Mouse (Mus musculus) hindbrain, embryonic 14.5 days (tissue): ENCODE data around the gene Zbtb43. TPM values are rescaled to one million over a fixed set of nuclear protein-coding genes. Genes with fewer than 3 reads are reported as not detected.

Source experiments
- ATAC-seq: fragments of 200-750 bp; cut with Nextera tagmentation; 2 replicates; pipeline ENCODE4 v1.8.0; 2017; ENCODE audit warnings: moderate number of reproducible peaks, mild to moderate bottlenecking, moderate TSS enrichment, moderate library complexity; ENCODE audit not compliant: low FRiP score
- DNase-seq: peaks from one replicate; pipeline ENCODE4 v3.0.0-alpha.2; 2015; ENCODE audit warnings: low spot score
- H3K27ac ChIP-seq: fragments of 300-500 bp; sonication (generic); 2 replicates; pipeline ENCODE4 v1.5.1; 2014; ENCODE audit warnings: mild to moderate bottlenecking, moderate library complexity
- H3K27me3 ChIP-seq: fragments of 300-500 bp; sonication (generic); 2 replicates; pipeline ENCODE4 v1.6.1; 2014; ENCODE audit warnings: mild to moderate bottlenecking, low read length, mixed read lengths; ENCODE audit not compliant: control insufficient read depth, insufficient read depth
- H3K36me3 ChIP-seq: fragments of 300-500 bp; sonication (generic); replicated peaks from 2 replicates; pipeline ENCODE4 v1.6.1; 2014; ENCODE audit not compliant: control insufficient read depth, insufficient read depth
- H3K4me1 ChIP-seq: fragments of 300-500 bp; sonication (generic); replicated peaks from 2 replicates; pipeline ENCODE4 v1.6.1; 2014; ENCODE audit warnings: antibody characterized with exemption, low read length, mixed read lengths; ENCODE audit not compliant: control insufficient read depth, insufficient read depth
- H3K4me2 ChIP-seq: fragments of 300-500 bp; sonication (generic); replicated peaks from 2 replicates; pipeline ENCODE4 v1.6.1; 2014; ENCODE audit warnings: mild to moderate bottlenecking, moderate library complexity
- H3K4me3 ChIP-seq: fragments of 300-500 bp; sonication (generic); replicated peaks from 2 replicates; pipeline ENCODE4 v1.5.1; 2014; ENCODE audit warnings: mild to moderate bottlenecking, low read length
- H3K9ac ChIP-seq: fragments of 300-500 bp; sonication (generic); 2 replicates; pipeline ENCODE4 v1.6.1; 2014
- H3K9me3 ChIP-seq: fragments of 300-500 bp; sonication (generic); 2 replicates; pipeline ENCODE4 v1.6.1; 2016; ENCODE audit warnings: low read length; ENCODE audit not compliant: control insufficient read depth
- WGBS: fragments of 180-500 bp; shearing (Covaris S2); extraction: QIAGEN DNeasy Blood & Tissue Kit; methylation state at CpG from one replicate; pipeline ENCODE4 v1.1.7; 2014; 5-methylcytosine and 5-hydroxymethylcytosine counted together
- polyA plus RNA-seq: library from polyadenylated mRNA; unstranded; fragments of >200 nt; fragmentation: Nextera tagmentation; extraction: Ambion mirVana; gene quantifications from 2 replicates; pipeline ENCODE4 v1.2.1, GENCODE M21; 2014

Zbtb43 gene
- polyA plus RNA-seq, 1 experiment from 2014 or later, result 30.5 TPM

DNA sequence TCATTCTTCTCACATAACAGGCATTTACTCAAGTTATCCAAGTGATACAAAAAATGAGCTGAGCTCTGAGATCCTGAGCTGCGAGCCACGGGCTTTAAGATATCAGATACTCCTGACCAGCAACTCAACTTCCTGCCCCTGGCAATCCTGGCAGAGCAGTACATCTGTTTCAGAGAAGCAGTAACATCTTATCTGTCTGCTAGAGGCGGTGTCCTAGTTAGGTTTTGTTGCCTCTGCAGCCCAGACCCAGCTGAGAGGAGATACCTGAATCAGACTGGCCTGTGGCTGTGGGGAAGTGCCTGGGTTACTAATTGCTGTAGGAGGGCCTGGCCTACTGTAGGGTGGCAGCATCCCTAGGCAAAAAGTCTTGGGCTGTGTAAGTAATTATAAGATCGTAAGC, 8.7 kb downstream of the Zbtb43 start:
- ATAC-seq (no peak), DNase-seq (no peak)
- Histone ChIP-seq H3K4me2 (no peak overlapping the region), H3K36me3 (peaks cover 73% of the 10 kb centered on the region), H3K9me3 (no peaks in the 10 kb centered on the region), H3K4me3 (no peak overlapping the region), H3K4me1 (no peaks in the 10 kb centered on the region), H3K27me3 (no peaks in the 10 kb centered on the region), H3K27ac (no peak overlapping the region), H3K9ac (no peak overlapping the region)
- WGBS, result 92% methylated on average over 4 of the region's 4 CpGs

DNA sequence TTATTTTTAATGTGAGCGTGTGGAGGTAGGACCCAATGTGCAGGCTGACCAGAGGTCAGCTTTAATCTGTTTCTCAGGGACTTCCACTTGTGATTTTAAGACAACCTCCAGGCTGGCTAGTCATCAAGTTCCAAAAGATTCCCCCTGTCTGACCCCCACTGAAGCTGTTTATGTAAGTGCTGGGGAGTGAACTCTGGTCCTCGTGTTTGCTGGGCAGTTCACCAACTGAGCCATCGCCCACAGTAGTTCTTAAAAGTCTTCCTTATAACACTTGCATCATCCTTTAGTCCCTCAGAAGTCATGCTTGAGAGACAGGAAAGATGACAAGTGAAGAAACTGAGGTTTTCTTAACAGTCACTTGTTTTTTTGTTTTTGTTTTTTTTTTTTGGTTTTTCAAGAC, 11.7 kb downstream of the Zbtb43 start:
- Histone ChIP-seq H3K36me3 (peaks cover 73% of the 10 kb centered on the region), H3K4me2 (no peak overlapping the region), H3K4me1 (no peaks in the 10 kb centered on the region), H3K27ac (no peak overlapping the region), H3K27me3 (no peaks in the 10 kb centered on the region), H3K4me3 (no peak overlapping the region), H3K9ac (no peak overlapping the region), H3K9me3 (no peaks in the 10 kb centered on the region)
- 90% methylated on average over 3 of the region's 3 CpGs for WGBS
- ATAC-seq (no peak), DNase-seq (no peak)

DNA sequence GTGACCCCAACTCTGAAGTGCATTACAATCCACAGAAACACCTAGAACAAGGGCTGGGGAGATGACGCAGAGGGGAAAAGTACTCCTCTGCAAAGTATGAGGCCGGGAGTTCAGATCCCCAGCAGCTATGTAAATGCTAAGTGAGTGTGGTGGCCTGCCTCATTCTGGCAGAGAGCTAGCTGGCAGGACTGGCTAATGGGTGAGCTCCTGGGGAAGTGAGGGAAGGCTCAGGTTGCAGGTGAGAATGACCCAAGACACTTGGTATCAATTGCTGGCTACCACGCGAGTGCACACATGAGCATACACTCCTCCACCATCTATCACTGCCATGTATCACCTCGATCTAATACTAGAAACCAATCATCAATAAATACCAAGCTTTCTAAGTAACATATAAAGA, 12.1 kb downstream of the Zbtb43 start:
- Histone ChIP-seq H3K9ac (no peak overlapping the region), H3K4me2 (no peak overlapping the region), H3K27ac (no peak overlapping the region), H3K27me3 (no peaks in the 10 kb centered on the region), H3K4me3 (no peak overlapping the region), H3K4me1 (no peaks in the 10 kb centered on the region), H3K36me3 (peaks cover 73% of the 10 kb centered on the region), H3K9me3 (no peaks in the 10 kb centered on the region)
- DNase-seq, result no peak
- 92% methylated on average over 5 of the region's 5 CpGs for WGBS
- no peak for ATAC-seq

DNA sequence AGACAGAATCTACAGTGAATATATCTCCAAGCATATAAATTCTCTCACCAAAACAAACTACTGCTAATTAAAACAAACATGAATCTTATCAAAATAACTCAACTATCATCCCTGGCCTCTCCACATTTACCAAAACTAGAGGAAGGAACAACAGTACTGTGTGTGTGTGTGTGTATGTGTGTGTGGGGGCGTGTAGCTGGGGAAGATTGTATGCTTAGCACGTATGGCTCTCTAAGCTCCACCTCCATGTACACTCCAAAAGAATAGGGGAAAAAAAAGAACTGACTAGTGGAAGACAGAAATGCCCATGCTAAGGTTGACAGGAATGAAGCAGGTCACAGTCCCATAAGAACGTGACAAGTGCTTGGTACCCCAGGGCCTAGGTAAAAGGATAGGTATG, 13.0 kb downstream of the Zbtb43 start:
- 80% methylated on average over 3 of the region's 3 CpGs for WGBS
- H3K4me2 ChIP-seq, result no peak overlapping the region
- no peaks in the 10 kb centered on the region for H3K27me3 ChIP-seq
- no peak overlapping the region for H3K9ac ChIP-seq
- H3K9me3 ChIP-seq, result no peaks in the 10 kb centered on the region
- H3K36me3 ChIP-seq, result peaks cover 75% of the 10 kb centered on the region
- ATAC-seq, result no peak
- no peak for DNase-seq
- H3K27ac ChIP-seq, result no peak overlapping the region
- H3K4me1 ChIP-seq, result no peaks in the 10 kb centered on the region
- no peak overlapping the region for H3K4me3 ChIP-seq

DNA sequence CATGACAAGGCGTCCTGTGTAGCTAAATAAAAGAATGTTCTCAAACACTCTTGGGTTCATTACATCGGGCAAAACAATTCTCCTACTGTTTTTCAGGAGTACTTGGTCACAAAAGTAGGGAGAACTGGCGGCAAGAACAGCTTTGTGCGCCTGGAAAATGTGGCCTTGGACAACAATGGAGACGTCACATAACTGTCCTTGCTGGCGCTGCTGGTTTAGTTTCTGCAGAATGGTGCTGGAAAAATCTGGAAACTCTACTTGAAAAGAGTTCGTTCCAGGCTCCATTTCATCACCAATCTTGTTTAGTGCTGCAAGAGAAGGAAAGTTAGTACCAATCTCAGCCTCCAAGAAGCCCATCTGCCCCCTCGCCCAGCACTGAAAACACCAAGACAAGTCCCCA, 13.5 kb downstream of the Zbtb43 start:
- Histone ChIP-seq H3K36me3 (peaks cover 79% of the 10 kb centered on the region), H3K4me2 (no peak overlapping the region), H3K4me3 (no peak overlapping the region), H3K27ac (no peak overlapping the region), H3K9ac (no peak overlapping the region), H3K27me3 (no peaks in the 10 kb centered on the region), H3K4me1 (no peaks in the 10 kb centered on the region), H3K9me3 (no peaks in the 10 kb centered on the region)
- WGBS, result 85% methylated on average over 8 of the region's 8 CpGs
- ATAC-seq (no peak), DNase-seq (no peak)

DNA sequence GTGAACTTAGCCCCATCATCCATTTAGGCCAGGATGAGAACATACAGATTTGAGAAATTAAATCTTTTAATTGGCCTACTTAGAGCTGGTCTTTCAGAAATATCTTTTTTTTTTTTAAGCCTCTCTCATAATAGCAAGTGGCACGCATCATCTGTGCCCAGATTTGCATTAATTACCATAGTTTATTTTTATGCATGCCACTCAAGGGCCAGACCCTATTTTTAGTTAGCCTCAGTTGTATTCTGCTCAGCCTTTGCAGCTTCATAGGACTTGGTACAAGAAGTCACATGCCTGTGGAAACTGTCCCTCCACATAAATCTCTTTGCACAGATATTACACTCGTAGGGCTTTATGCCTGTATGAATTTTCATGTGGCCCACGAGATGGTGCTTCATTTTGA, 14.9 kb downstream of the Zbtb43 start:
- no peaks in the 10 kb centered on the region for H3K4me1 ChIP-seq
- 74% methylated on average over 3 of the region's 3 CpGs for WGBS
- H3K27ac ChIP-seq, result no peak overlapping the region
- DNase-seq (no peak), ATAC-seq (no peak)
- peaks cover 84% of the 10 kb centered on the region for H3K36me3 ChIP-seq
- no peak overlapping the region for H3K9ac ChIP-seq
- H3K4me3 ChIP-seq, result no peak overlapping the region
- no peak overlapping the region for H3K4me2 ChIP-seq
- H3K27me3 ChIP-seq, result no peaks in the 10 kb centered on the region
- no peaks in the 10 kb centered on the region for H3K9me3 ChIP-seq

DNA sequence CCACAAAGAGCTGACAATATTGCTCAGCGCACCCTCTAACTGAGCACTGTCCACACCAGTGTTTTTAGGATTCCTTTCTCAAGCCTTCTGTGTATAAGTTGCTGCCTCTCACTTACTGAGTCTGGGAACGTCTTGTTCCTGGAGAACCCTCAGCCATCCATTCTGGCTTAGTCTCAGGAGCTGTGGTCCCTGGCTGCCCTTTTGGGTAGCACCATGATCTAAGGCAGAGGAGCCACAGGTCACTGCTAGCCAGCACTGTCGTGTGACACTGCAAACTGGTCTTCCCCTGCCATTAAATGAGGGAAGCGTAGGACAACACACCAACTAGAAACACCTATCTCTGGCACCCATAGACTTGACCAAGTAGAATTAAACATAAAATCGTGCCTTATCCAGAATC, 15.6 kb downstream of the Zbtb43 start:
- no peak overlapping the region for H3K4me2 ChIP-seq
- no peak overlapping the region for H3K9ac ChIP-seq
- peaks cover 81% of the 10 kb centered on the region for H3K36me3 ChIP-seq
- no peaks in the 10 kb centered on the region for H3K4me1 ChIP-seq
- no peak overlapping the region for H3K4me3 ChIP-seq
- ATAC-seq, result no peak
- DNase-seq, result no peak
- 94% methylated on average over 5 of the region's 5 CpGs for WGBS
- no peak overlapping the region for H3K27ac ChIP-seq
- no peaks in the 10 kb centered on the region for H3K9me3 ChIP-seq
- no peaks in the 10 kb centered on the region for H3K27me3 ChIP-seq

DNA sequence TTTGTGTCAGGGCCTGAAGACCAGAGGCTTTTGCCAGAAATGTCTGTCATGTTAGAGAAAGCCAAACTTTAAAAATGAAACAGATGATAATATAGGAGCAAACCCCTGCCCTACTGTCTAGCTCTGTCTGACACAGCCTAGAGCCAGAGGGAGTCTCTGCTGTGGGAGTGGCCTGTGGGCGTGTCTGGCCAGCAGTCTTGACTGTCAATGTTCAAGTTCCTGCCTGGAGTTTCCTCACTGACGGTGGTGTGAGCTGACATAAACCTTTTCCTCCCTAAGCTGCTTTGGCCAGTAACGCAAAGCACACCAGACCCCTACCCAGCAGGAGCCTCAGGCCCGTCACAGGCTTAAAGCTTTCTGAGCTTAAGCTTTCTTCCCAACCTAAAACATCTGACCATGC, 16.2 kb downstream of the Zbtb43 start:
- Histone ChIP-seq H3K4me2 (no peak overlapping the region), H3K4me1 (no peaks in the 10 kb centered on the region), H3K4me3 (no peak overlapping the region), H3K36me3 (peaks cover 81% of the 10 kb centered on the region), H3K27ac (no peak overlapping the region), H3K27me3 (no peaks in the 10 kb centered on the region), H3K9me3 (no peaks in the 10 kb centered on the region), H3K9ac (no peak overlapping the region)
- WGBS, result 63% methylated on average over 4 of the region's 4 CpGs
- DNase-seq (no peak), ATAC-seq (no peak)

DNA sequence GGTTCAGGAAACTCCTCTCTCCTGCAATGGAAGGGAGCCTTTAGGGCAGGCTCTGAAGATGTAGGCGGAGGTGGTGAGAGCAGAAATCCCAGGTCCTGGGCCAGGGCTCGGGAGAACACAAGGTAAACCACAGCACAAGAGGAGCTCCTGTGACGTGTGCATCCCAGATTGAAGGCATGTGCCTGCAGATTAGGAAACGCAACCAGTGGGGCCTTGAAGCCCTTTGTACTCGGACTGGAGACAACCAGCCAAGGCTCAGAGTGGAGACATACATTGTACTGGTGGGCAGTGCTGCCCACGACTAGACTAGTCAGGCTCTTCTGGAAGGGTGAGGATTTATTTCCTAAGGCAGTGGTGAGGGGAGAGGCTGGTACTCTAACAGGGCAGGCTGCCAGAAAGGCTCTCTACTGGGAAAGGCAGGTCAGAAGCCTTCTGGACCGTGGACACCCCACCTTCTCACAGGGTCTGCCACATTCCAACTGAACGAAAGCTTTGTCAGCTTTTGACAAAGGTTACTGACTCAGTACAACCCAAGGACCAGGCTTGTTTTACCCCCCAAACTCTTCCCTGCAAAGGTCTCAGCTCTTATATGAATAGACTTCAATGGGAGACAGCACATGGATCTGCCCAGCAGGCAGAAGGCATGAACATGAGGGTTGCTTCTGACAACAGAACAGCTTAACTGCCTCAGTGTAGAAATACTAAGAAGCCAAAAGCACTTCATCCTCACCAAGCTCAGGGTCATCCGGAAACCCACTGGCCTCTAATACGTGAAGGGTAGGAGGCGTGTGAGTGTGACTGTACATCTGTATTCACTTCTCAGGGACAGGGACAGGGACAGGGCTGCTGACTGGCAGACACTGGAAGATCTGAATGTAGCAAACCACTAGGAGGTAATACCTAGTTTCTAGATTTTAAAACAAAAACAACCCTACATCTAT, 17.1 kb downstream of the Zbtb43 start:
- H3K9ac ChIP-seq, result no peak overlapping the region
- no peaks in the 10 kb centered on the region for H3K9me3 ChIP-seq
- no peak overlapping the region for H3K27ac ChIP-seq
- no peaks in the 10 kb centered on the region for H3K4me1 ChIP-seq
- 88% methylated on average over 11 of the region's 11 CpGs for WGBS
- DNase-seq (no peak), ATAC-seq (no peak)
- peaks cover 79% of the 10 kb centered on the region for H3K36me3 ChIP-seq
- H3K4me3 ChIP-seq, result no peak overlapping the region
- H3K27me3 ChIP-seq, result no peaks in the 10 kb centered on the region
- H3K4me2 ChIP-seq, result no peak overlapping the region
